Mouse (Mus musculus): ENCODE data around the gene Mrgprb5. TPM values are rescaled to one million over a fixed set of nuclear protein-coding genes. Genes with fewer than 3 reads are reported as not detected.

Mrgprb5 gene
- polyA plus RNA-seq, 1 experiment from 2014 or later: not detected

Other genes with a start within 250 kb of the Mrgprb5 start
- gene Mrgpra4, start 186.9 kb downstream of the Mrgprb5 start, polyA plus RNA-seq (2015; fragmentation: Nextera tagmentation; extraction: Ambion mirVana): not detected in 2 replicates
- not detected in 2 replicates for gene Mrgprx1, start 141.4 kb downstream of the Mrgprb5 start, polyA plus RNA-seq (2015; fragmentation: Nextera tagmentation; extraction: Ambion mirVana)
- gene Mrgprb4, start 30.3 kb upstream of the Mrgprb5 start, polyA plus RNA-seq (2015; fragmentation: Nextera tagmentation; extraction: Ambion mirVana): not detected in 2 replicates
- not detected in 2 replicates for gene Mrgprb8, start 219.5 kb upstream of the Mrgprb5 start, polyA plus RNA-seq (2015; fragmentation: Nextera tagmentation; extraction: Ambion mirVana)